Mouse (Mus musculus) ES-Bruce4 (cell line): Measurements from ENCODE around the gene Mamdc4. TPM values are rescaled to one million over a fixed set of nuclear protein-coding genes. Genes with fewer than 3 reads are reported as not detected.

Source experiments
- H3K27ac ChIP-seq: 2 replicates; pipeline ENCODE4 v1.5.1; 2012; ENCODE audit warnings: low read length, inconsistent platforms; ENCODE audit not compliant: insufficient read depth
- H3K27me3 ChIP-seq: 2 replicates; pipeline ENCODE4 v1.6.1; 2012; ENCODE audit warnings: mild to moderate bottlenecking, low read length, inconsistent platforms; ENCODE audit not compliant: control insufficient read depth, poor library complexity, insufficient read depth, severe bottlenecking
- H3K36me3 ChIP-seq: 2 replicates; pipeline ENCODE4 v1.6.1; 2012; ENCODE audit warnings: inconsistent platforms, mild to moderate bottlenecking, low read length, moderate library complexity; ENCODE audit not compliant: control insufficient read depth, poor library complexity, insufficient read depth, severe bottlenecking
- H3K4me1 ChIP-seq: one replicate; pipeline ENCODE4 v1.8.1; 2011; ENCODE audit warnings: low read length; ENCODE audit not compliant: control insufficient read depth, insufficient read depth
- H3K4me3 ChIP-seq: 2 replicates; pipeline ENCODE4 v1.5.1; 2011; ENCODE audit warnings: low read depth, mild to moderate bottlenecking, low read length
- H3K9ac ChIP-seq: 2 replicates; pipeline ENCODE4 v1.6.1; 2012; ENCODE audit warnings: low read depth, mild to moderate bottlenecking, inconsistent platforms; ENCODE audit not compliant: poor library complexity, severe bottlenecking
- H3K9me3 ChIP-seq: replicated peaks from 2 replicates; pipeline ENCODE4 v1.6.1; 2012; ENCODE audit warnings: mild to moderate bottlenecking, low read length, inconsistent platforms; ENCODE audit not compliant: control insufficient read depth, poor library complexity, insufficient read depth, severe bottlenecking
- CTCF ChIP-seq: IDR thresholded peaks from one replicate; pipeline ENCODE4 v1.8.1; 2011; ENCODE audit warnings: low read depth, low read length
- EP300 ChIP-seq: IDR thresholded peaks from 2 replicates; pipeline ENCODE4 v1.6.1; 2011; ENCODE audit warnings: low read depth, low read length; ENCODE audit not compliant: insufficient read depth
- POLR2A ChIP-seq: IDR thresholded peaks from one replicate; pipeline ENCODE4 v1.8.1; 2011; ENCODE audit warnings: low read length; ENCODE audit not compliant: insufficient read depth
- polyA plus RNA-seq: library from polyadenylated mRNA; stranded (reverse); fragments of >200 nt; gene quantifications from 2 replicates; pipeline ENCODE4 v1.2.4, GENCODE M21; 2011; ENCODE audit warnings: low read depth; ENCODE audit not compliant: missing spikeins, insufficient read depth, insufficient read length

Mamdc4 gene
- polyA plus RNA-seq, 1 experiment, result 3.7 TPM

GRCm38 (mm10) chr2:25584152-25584551 is 9.5 kb upstream of the Mamdc4 start:
- H3K9me3 ChIP-seq, result no peaks in the 10 kb centered on the region
- H3K4me3 ChIP-seq, result no peak overlapping the region
- H3K27me3 ChIP-seq, result no peaks in the 10 kb centered on the region
- no peak overlapping the region for H3K9ac ChIP-seq
- no peaks in the 10 kb centered on the region for H3K36me3 ChIP-seq
- no peaks in the 10 kb centered on the region for H3K4me1 ChIP-seq
- no peak overlapping the region for H3K27ac ChIP-seq
- no peak for TF ChIP-seq CTCF
- no peak for TF ChIP-seq POLR2A
- TF ChIP-seq EP300, result no peak

GRCm38 (mm10) chr2:25583571-25583970 is 8.9 kb upstream of the Mamdc4 start:
- Histone ChIP-seq H3K27ac (no peak overlapping the region), H3K36me3 (no peaks in the 10 kb centered on the region), H3K9ac (no peak overlapping the region), H3K9me3 (no peaks in the 10 kb centered on the region), H3K4me1 (no peaks in the 10 kb centered on the region), H3K27me3 (peaks cover 5% of the 10 kb centered on the region; the same call in 1 of the 2 replicates), H3K4me3 (no peak overlapping the region)
- TF ChIP-seq POLR2A (no peak), CTCF (no peak), EP300 (no peak)

DNA sequence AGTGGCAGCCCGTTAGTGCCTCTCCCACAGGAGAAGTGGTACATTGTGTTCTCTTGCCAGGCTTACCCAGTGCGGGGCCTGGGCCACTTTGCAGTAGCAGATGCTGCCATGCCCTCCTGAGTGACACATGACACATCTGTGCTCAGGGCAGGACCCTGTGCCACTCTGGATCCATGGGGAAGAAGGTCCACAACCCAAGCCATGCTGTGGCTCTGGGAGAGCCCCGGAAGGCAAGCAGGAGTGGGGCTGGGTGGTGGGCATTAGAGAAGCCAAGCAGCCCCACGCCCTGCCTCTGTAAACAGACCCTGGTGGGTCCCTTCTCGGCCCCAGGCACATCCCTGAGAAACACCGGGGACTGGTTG is 8.5 kb upstream of the Mamdc4 start:
- Histone ChIP-seq H3K36me3 (no peaks in the 10 kb centered on the region), H3K4me3 (no peak overlapping the region), H3K9ac (no peak overlapping the region)

GRCm38 (mm10) chr2:25582466-25583119 is 7.9 kb upstream of the Mamdc4 start:
- Histone ChIP-seq H3K36me3 (no peaks in the 10 kb centered on the region), H3K4me1 (no peaks in the 10 kb centered on the region), H3K27me3 (peaks cover 5% of the 10 kb centered on the region; the same call in 1 of the 2 replicates), H3K9me3 (no peaks in the 10 kb centered on the region), H3K4me3 (no peak overlapping the region), H3K9ac (no peak overlapping the region), H3K27ac (no peak overlapping the region)
- no peak for TF ChIP-seq CTCF
- TF ChIP-seq POLR2A, result no peak
- no peak for TF ChIP-seq EP300

More for the DNA sequence above, 8.5 kb upstream of the Mamdc4 start:
- no peak overlapping the region for H3K27ac ChIP-seq
- H3K9me3 ChIP-seq, result no peaks in the 10 kb centered on the region
- TF ChIP-seq EP300 (no peak), POLR2A (no peak), CTCF (no peak)
- peaks cover 5% of the 10 kb centered on the region; the same call in 1 of the 2 replicates for H3K27me3 ChIP-seq
- H3K4me1 ChIP-seq, result no peaks in the 10 kb centered on the region

GRCm38 (mm10) chr2:25581901-25582301 is 7.3 kb upstream of the Mamdc4 start:
- Histone ChIP-seq H3K27me3 (peaks cover 5% of the 10 kb centered on the region; the same call in 1 of the 2 replicates), H3K27ac (no peak overlapping the region), H3K4me1 (no peaks in the 10 kb centered on the region), H3K9me3 (no peaks in the 10 kb centered on the region), H3K4me3 (no peak overlapping the region), H3K36me3 (no peaks in the 10 kb centered on the region), H3K9ac (no peak overlapping the region)
- no peak for TF ChIP-seq EP300

DNA sequence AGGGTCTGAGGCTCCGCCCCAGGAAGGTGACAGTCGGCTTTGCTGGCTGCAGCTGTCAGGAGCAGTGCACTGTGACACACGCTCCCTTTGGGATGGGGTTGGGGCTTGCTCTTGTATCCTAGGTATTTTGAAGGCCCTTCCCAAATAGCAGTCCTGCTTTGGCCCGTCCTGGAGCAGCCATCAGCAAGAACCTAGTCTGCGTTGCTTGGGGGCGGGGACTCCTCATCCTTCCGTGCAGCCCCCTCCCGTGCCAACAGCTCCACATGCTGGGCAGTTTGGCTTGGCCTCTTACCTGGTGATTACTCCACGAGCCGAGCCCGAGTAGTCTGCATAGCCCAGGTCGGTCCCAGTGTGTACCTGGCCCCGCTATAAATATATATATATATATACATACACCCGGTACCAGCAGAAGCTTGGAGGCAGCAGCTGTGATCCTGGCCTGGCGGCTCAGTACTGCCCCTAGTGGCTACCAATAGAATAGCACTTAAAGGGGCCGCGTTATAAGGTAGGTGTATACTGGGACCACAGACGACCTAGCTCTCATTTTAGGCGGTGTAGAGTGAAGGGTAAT is 6.7 kb upstream of the Mamdc4 start, which contains the start of gene Ajm1:
Gene Ajm1, minus strand, starts transcription at position 464 of the 571 bp plus-strand sequence.
- TF ChIP-seq POLR2A (no peak), CTCF (peak; percentile 82)
- H3K4me3 ChIP-seq, result 0 out of 2 replicates have a peak within 1 kb of the TSS, but pooled peaks have one; percentile 22
- H3K36me3 ChIP-seq, result no peaks in the 10 kb centered on the region
- no peaks in the 10 kb centered on the region for H3K9me3 ChIP-seq
- H3K27me3 ChIP-seq, result peaks cover 5% of the 10 kb centered on the region; the same call in 1 of the 2 replicates
- H3K9ac ChIP-seq, result no peak within 1 kb of the TSS
- H3K27ac ChIP-seq, result no peak within 1 kb of the TSS
- no peaks in the 10 kb centered on the region for H3K4me1 ChIP-seq
